Mouse (Mus musculus) spleen, adult 2 months (tissue): ENCODE data around the gene Gstp3.

Experiments used
- CTCF ChIP-seq: fragments of 200-500 bp; IDR thresholded peaks from 2 replicates; pipeline ENCODE4 v1.5.1; 2011; ENCODE audit warnings: mild to moderate bottlenecking, inconsistent platforms; ENCODE audit not compliant: insufficient read depth, insufficient read length, insufficient replicate concordance; ENCODE audit errors: extremely low read depth
- POLR2A ChIP-seq: fragments of 200-500 bp; IDR thresholded peaks from 2 replicates; pipeline ENCODE4 v1.6.1; 2011; ENCODE audit warnings: low read depth, low read length, inconsistent platforms

GRCm38 (mm10) chr19:4027576-4027975 is 31.8 kb downstream of the Gstp3 start:
- TF ChIP-seq CTCF (no peak), POLR2A (no peak)
